Mouse (Mus musculus) brain, embryonic 14.5 days (tissue): ENCODE data around the gene Esyt1. TPM values are rescaled to one million over a fixed set of nuclear protein-coding genes. Genes with fewer than 3 reads are reported as not detected.

Experiments
- DNase-seq: peaks from one replicate; pipeline ENCODE4 v3.0.0-alpha.2; 2011; ENCODE audit warnings: low read depth
- CTCF ChIP-seq: fragments of 200-500 bp; IDR thresholded peaks from 2 replicates; pipeline ENCODE4 v1.5.1; 2012; ENCODE audit warnings: inconsistent platforms, mild to moderate bottlenecking, moderate library complexity, borderline replicate concordance; ENCODE audit not compliant: insufficient read depth, insufficient read length; ENCODE audit errors: extremely low read depth
- POLR2A ChIP-seq: fragments of 200-500 bp; IDR thresholded peaks from 2 replicates; pipeline ENCODE4 v1.6.1; 2012; ENCODE audit warnings: mild to moderate bottlenecking, inconsistent platforms, borderline replicate concordance; ENCODE audit not compliant: poor library complexity, insufficient read depth, insufficient read length, severe bottlenecking; ENCODE audit errors: extremely low read depth
- polyA plus RNA-seq: library from polyadenylated mRNA; depleted of rRNA; stranded (reverse); fragments of >200 nt; gene quantifications from 2 replicates; pipeline ENCODE4 v1.2.3, GENCODE M21; 2012

Esyt1 gene
- polyA plus RNA-seq, 1 experiment, result 20.1 TPM

DNA sequence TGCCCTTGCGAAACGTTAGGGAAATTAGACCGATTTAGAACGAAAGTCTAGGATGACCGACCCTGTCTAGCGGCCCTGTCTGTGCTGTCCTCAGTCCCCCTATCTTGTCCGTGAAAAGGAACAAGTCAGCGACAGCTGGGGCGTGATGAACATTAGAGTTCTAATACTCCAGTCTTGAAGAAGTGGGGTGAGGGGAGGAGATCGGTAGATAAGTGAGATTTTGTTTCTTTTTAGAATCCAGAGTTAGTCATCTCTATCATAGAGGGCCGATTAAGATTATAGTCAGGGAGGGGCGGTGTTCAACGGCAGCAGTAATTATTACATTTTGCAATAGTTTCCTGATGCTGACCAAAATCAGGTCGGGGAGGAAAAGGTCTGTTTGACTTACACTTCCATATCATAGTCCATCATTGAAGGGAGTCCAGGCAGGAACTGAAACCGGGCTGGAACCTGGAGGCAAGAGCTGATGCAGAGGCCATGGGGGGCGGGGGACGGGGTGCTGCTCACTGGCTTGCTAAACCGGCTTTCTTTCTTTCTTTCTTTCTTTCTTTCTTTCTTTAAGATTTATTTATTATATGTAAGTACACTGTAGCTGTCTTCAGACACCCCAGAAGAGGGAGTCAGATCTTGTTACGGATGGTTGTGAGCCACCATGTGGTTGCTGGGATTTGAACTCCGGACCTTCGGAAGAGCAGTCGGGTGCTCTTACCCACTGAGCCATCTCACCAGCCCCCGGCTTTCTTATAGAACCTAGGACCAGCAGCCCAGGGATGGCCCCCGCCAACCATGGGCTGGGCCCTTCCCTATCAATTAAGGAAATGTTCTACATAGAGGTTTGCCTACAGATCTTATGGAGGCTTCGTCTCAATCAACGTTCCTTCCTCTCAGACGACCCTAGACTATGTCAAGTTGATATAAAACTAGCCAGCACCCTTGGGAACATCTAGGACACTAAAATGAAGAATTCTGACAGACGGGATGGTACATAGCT, 990 bp upstream of the Esyt1 start:
- TF ChIP-seq POLR2A (no peak), CTCF (no peak)

DNA sequence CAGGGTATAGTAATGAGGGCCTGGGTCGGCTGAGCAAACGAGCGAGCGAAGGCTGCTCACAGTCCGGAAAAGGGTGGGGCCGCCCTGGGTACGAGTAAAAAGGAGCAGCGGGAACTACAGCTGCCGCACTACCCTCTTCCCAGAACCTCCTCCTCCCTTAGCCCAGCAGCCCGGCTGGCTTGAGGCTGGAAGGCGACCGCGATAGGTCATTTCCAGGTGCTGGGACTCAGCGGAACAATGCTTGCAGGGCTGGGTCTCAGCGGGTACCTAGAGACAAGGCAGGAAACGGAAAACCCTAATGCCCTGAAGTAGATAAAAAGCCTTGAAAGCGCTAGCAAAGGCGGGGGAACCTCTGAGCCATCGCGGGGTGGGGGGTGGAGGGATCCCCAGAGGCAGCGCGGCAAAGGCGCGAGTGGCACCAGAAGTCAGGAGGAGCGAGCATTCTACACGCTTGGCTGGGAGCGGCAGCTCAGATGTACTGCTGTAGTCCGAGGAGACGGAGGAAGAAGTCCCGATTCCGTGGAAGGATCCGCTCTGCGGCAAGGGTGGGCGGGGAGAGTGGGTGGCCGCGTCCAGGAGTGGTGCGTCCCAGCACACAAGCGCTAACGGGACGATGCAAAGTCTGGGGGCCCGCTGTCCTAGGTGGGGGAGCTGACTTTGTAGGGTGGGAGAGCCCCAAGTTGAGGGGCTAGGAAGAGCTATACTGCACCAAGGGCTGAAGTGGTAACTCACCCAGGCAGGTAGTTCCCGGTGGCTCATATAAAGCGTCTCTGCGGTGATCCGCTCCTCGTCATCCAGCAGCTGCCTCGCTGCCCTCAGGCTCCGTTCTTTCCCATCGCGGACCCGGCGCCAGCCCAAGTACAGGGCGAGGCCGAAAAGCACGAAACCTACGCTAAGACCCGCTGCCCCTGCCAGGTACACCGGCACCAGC, 674 bp downstream of the Esyt1 start:
- DNase-seq, result peak; percentile 71
- no peak for TF ChIP-seq CTCF
- no peak for TF ChIP-seq POLR2A

More for the DNA sequence above, 990 bp upstream of the Esyt1 start:
- no peak for DNase-seq

DNA sequence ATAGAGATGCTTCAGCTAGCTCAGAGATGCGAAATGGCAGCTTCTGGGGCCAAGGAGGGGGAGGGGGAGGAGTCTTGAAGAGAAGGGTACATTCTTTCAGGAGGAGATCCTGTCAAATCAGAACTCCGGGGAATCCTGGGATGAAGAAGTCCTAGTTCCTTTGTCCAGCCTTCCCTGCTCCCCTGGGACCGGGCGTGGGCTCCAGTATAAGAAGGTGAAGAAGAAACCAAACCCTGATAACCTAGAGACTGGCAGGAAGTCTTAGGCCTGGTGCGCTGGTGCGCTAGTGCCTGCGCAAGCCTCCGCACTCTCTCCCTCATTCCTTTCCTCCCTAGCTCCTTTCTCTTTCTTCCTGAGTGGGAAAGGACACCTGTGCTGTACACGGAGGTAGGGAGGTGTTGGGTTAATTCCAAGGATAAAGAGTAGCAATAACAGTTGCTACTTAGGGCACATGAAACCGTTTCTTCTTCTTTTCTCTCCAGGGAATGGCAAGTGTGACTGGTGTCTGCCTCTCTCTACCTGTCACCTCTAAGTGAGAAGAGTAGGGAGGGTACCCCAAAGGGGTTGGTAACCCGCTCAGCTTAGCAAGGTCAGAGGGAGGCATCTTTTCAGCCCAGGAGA, 1.4 kb downstream of the Esyt1 start:
- peak; percentile 5 for DNase-seq
- TF ChIP-seq CTCF (no peak), POLR2A (no peak)

DNA sequence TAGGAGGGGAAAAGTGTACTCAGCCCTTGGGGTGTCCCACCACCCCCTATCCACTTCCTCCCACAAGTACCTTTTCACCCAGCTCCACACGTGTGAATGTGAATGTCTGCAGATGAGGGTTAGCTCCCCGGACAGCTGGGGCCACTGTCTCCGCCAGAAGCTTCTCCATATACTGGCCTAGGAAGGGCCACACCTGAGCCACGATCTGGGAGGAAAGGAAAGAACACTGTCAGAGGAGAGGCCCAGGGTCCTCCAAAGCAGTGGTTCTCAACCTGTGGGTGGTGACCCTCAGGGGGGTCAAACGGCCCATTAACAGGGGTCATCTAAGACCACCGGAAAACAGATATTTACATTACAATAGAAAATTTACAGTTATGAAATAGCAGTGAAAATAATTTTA, 3.3 kb downstream of the Esyt1 start:
- TF ChIP-seq POLR2A (no peak), CTCF (no peak)
- no peak for DNase-seq

DNA sequence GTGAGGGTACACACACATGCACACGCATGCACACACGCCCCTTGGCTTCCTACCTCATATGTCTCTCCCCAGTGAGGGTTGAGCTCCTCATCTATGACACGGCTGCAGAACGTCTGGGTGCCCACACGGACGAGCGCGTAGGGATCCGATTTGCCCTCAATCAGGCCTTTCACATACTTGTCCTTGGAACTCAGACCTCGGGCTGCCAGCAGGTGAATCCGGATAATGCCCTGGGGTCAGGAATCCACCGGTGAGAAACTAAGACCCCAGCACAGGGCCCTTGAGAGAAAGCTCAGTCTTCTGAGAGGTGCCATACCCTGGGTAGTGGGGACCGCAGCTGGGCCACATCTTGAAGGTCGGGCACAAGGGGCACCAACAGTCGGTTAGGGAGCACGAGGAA, 5.1 kb downstream of the Esyt1 start:
- no peak for TF ChIP-seq CTCF
- no peak for TF ChIP-seq POLR2A
- no peak for DNase-seq

DNA sequence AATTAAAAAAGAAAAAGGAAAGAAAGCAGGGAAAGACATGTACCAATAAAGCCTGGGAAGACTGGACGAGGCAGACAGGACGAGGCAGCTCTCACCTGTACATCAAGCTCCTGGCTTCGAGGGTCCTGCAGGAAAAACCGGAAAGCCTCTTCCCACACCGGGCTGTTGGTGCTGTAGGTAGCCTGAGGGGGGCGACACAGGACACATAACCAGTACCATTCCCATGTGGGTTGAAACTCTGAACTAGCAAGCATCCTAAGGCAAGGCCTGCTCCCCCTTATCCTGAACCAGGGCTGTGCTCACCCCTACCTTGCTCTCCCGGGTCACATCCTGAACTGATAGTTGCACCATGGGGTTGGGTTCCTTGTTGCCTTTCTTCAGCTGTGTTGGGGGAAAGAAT, 6.8 kb downstream of the Esyt1 start:
- TF ChIP-seq POLR2A, result no peak
- TF ChIP-seq CTCF, result peak; percentile 50; the same call in 1 of the 2 replicates
- DNase-seq, result peak; percentile 34

DNA sequence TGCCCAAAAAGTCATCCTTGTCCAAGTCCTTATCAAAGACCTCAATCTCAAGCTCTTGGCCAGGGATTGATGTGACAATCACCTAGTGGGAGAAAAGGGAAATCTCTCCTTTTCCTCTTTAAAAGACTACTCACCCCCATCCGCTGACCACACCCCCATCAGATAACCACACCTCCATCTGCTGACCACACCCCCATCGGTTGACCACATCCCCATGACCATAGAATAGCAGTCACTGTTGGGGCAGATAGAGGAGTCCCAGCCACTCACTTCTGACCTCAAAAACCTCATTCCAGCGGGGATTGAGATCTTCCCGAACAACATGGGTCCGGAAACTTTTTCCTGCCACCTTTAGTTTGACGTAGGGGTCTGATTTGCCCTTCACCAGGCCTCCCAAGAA, 9.0 kb downstream of the Esyt1 start:
- DNase-seq, result no peak
- no peak for TF ChIP-seq POLR2A
- no peak for TF ChIP-seq CTCF

DNA sequence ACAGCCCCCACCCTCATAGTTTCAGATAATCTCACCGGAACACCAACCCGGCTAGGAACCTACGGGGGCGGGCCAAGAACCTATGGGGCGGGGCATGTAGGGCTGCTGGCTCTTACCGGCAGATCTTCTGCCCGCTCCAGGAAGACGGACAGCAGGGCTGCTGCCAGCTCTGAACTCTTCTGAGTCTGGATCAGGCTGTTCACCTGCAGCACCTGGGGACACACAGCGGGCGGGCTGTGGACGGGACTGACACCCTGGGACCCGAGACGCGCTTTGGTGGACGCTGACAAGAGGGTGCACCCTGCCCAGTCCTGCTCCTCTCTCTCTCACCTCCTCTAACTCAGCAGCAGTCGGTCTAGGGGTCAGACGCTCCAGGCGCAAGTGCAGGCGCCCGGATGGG, 9.6 kb downstream of the Esyt1 start:
- TF ChIP-seq POLR2A, result no peak
- no peak for DNase-seq

DNA sequence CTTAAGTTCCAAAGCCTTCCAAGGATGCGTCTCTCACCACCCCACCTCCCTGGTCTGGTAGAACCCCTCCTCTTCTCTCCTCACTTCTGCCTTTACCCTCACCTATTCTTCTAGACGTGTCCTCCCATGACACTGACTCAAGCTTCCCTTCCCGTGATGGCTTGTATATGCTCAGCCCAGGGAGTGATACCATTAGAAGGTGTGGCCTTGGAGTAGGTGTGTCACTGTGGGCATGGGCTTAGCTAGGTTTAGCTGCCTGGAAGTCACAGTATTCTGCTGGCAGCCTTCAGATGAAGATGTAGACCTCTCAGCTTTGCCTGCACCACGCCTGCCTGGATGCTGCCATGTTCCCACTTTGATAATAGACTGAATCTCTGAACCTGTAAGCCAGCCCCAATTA, 10.6 kb downstream of the Esyt1 start:
- DNase-seq, result no peak
- TF ChIP-seq POLR2A (no peak), CTCF (no peak)

DNA sequence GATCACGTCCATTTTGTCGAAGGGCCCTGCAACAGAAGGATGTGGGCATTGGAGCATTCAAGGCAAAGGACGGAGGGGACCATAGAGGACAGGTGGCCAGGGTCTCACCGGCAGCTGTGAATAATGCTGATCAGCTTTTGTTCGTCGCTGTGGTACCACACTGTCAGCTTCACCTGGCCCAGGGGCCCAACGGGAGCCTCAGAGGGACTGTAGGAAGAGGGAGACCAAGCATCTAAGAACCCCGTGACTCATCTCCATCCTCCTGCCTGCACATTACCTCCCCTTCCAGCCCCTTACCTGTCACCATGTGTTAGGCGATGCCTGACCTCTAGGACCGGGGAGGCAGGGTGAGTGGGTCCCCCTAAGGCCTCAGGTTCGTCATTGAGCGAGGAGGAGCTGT, 13.9 kb downstream of the Esyt1 start:
- TF ChIP-seq CTCF (no peak), POLR2A (no peak)
- DNase-seq, result no peak

DNA sequence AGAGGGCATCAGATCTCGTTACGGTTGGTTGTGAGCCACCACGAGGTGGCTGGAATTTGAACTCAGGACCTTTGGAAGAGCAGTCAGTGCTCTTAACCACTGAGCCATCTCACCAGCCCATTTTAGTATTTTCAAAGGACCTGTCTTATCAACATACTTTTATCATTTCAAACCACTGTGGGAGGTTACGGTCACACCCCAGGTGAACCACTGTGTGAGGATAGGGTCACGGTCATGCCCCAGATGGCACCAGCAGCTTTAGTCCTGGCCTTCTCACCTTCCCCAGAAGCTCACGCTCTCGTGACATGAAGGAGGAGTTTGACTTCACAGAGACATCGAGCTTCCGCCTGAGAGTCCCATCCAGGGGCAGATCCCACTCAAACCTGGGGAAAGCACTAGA, 14.5 kb downstream of the Esyt1 start:
- DNase-seq, result no peak
- TF ChIP-seq CTCF, result no peak
- no peak for TF ChIP-seq POLR2A

DNA sequence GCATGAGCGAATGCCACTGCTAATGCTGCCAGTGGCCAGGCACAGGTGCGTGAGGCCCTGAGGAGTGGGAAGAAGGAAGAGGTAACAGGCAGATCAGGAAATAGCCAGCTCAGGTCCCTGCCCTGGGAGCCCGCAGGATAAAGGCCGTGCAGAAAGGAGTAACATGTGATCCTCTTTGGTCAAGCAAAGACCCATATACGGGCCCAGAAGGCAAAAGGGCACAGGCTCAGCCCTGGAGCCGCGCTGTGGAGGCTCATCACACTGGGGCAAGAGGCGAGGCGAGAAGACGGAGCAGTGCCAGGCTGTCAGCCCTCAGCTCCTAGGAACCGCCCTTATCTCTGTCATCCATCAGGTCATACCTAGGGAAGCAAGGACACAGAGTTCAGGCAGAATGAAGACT, 15.4 kb downstream of the Esyt1 start:
- TF ChIP-seq CTCF, result no peak
- no peak for TF ChIP-seq POLR2A

DNA sequence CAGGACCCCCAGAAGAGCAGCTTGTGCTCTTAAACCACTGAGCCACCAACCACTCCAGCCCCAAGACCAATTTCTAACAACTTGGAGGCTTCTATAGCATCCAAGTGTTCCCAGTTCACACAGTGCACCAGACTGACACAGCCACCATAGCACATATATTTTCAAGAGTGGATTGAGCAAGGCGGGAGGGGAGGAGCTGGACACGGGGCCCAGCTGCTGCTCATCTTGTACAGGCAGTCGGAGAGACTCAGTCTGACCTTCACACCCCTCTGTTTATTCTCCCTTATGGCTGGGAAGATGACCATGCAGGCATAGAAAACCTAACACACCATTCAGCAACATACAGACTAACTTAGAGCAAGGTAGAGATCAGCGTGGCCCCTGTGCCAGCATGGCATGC, 15.8 kb downstream of the Esyt1 start:
- TF ChIP-seq CTCF, result no peak
- no peak for TF ChIP-seq POLR2A
- DNase-seq, result no peak

More for the DNA sequence above, 15.4 kb downstream of the Esyt1 start:
- no peak for DNase-seq
